Mouse (Mus musculus) liver, postnatal 0 days (tissue): ENCODE data around the gene Prdx6.

Source experiments
- CTCF ChIP-seq: sonication (generic); IDR thresholded peaks from 2 replicates; pipeline ENCODE4 v1.5.1; 2016; ENCODE audit warnings: antibody characterized with exemption, low read depth
- EP300 ChIP-seq: IDR thresholded peaks from 2 replicates; pipeline ENCODE4 v1.6.1; 2016; ENCODE audit warnings: antibody characterized with exemption, low read depth, mild to moderate bottlenecking

- TF ChIP-seq CTCF, result no peak
- 0 out of 2 replicates have a peak, but pooled peaks have one; percentile 58 for TF ChIP-seq EP300
Measured at GRCm38 (mm10) chr1:161251417-161252265, 622 bp upstream of the Prdx6 start.
